ENCODE assay signal across 25 mouse cellular contexts in the genomic region with DNA sequence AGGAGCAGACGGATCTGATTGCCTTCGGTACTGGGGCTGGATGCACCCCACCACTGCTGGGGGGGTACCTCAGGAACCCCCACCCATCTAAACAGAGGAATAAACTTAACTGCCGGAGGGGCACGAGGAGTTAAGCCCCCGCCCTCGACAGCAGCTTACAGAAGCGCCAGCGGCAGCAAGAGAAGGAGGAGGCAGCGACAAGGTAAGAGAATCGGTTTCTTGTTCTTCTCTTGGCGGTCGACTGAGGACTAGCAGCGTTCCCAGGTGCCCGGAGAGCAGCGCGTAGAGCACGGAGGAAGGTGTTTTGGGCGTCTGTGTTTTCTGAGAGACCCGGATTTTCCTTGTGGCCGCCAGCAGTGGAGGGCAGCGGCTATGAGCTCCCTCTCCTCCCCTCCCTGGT. TPM values are rescaled to one million over a fixed set of nuclear protein-coding genes. Genes with fewer than 3 reads are reported as not detected.
A peak's percentile ranks its signal among the peaks of the same experiment; 100 is the strongest.
DNase-seq lines count a peak whose midpoint lies in the region; ATAC-seq and TF ChIP-seq lines count a peak whose summit lies in the region.
"Had no signal": no experiment of that assay in that cellular context is flagged by ENCODE, and none has a peak within 500 bp of the region (broad histone marks: within the 10 kb centered on the region; RNA-seq: fewer than 3 reads in every experiment).

No protein-coding gene starts in this region.

- H3K9ac ChIP-seq in neural tube, embryonic 11.5 days (ENCODE audit: low read length), result peak overlapping the region; percentile 100
- no peak overlapping the region for H3K9ac ChIP-seq in limb, embryonic 14.5 days (ENCODE audit: low read depth, low read length, severe bottlenecking)
- H3K9ac ChIP-seq in midbrain, embryonic 14.5 days (replicated peaks; ENCODE audit: low read length), result no peak overlapping the region
- H3K9ac ChIP-seq: heart, embryonic 15.5 days; liver, embryonic 12.5 days had no signal

- no peaks in the 10 kb centered on the region for H3K36me3 ChIP-seq in neural tube, embryonic 11.5 days (ENCODE audit: control insufficient read depth, insufficient read depth, low read length)
- H3K36me3 ChIP-seq in limb, embryonic 14.5 days (ENCODE audit: control insufficient read depth, insufficient read depth, low read length), result no peaks in the 10 kb centered on the region
- no peaks in the 10 kb centered on the region for H3K36me3 ChIP-seq in midbrain, embryonic 14.5 days (ENCODE audit: control insufficient read depth, insufficient read depth, low read length)
- H3K36me3 ChIP-seq: heart, embryonic 15.5 days; liver, embryonic 12.5 days had no signal

- peak overlapping the region; percentile 90 for H3K4me2 ChIP-seq in neural tube, embryonic 11.5 days (ENCODE audit: low read depth)
- peak overlapping the region; percentile 34 for H3K4me2 ChIP-seq in limb, embryonic 14.5 days (replicated peaks; ENCODE audit: low read depth, low read length, severe bottlenecking)
- H3K4me2 ChIP-seq in midbrain, embryonic 14.5 days (ENCODE audit: low read length), result no peak overlapping the region
- H3K4me2 ChIP-seq: heart, embryonic 15.5 days; liver, embryonic 12.5 days had no signal

- no peaks in the 10 kb centered on the region for H3K9me3 ChIP-seq in neural tube, embryonic 11.5 days (ENCODE audit: control insufficient read depth, low read length)
- no peaks in the 10 kb centered on the region for H3K9me3 ChIP-seq in limb, embryonic 14.5 days (ENCODE audit: control insufficient read depth, low read length)
- no peaks in the 10 kb centered on the region for H3K9me3 ChIP-seq in midbrain, embryonic 14.5 days (ENCODE audit: control insufficient read depth, low read length)
- H3K9me3 ChIP-seq: heart, embryonic 15.5 days; liver, embryonic 12.5 days had no signal

- 0 out of 2 replicates have a peak, but pooled peaks cover 2% of the 10 kb centered on the region for H3K4me1 ChIP-seq in neural tube, embryonic 11.5 days (ENCODE audit: control insufficient read depth, insufficient read depth, low read length)
- H3K4me1 ChIP-seq in limb, embryonic 14.5 days (ENCODE audit: control insufficient read depth, insufficient read depth, low read length), result peaks cover 5% of the 10 kb centered on the region; the same call in 1 of the 2 replicates
- no peaks in the 10 kb centered on the region for H3K4me1 ChIP-seq in midbrain, embryonic 14.5 days (ENCODE audit: control insufficient read depth, insufficient read depth, low read length)
- H3K4me1 ChIP-seq: liver, embryonic 12.5 days had no signal

- peak overlapping the region; percentile 83 for H3K27ac ChIP-seq in neural tube, embryonic 11.5 days (ENCODE audit: low read depth, low read length)
- H3K27ac ChIP-seq in limb, embryonic 14.5 days (replicated peaks; ENCODE audit: low read depth, low read length), result no peak overlapping the region
- H3K27ac ChIP-seq in midbrain, embryonic 14.5 days (replicated peaks; ENCODE audit: low read depth, low read length), result no peak overlapping the region
- H3K27ac ChIP-seq: heart, adult 2 months; heart, embryonic 15.5 days; hindbrain, postnatal 0 days; liver, embryonic 12.5 days had no signal

- ATAC-seq in neural tube, embryonic 11.5 days (ENCODE audit: insufficient read depth, low FRiP score, low TSS enrichment), result no peak
- no peak for ATAC-seq in limb, embryonic 14.5 days (ENCODE audit: low FRiP score, low read depth)
- ATAC-seq in midbrain, embryonic 14.5 days (ENCODE audit: low FRiP score, low TSS enrichment), result no peak
- ATAC-seq: hindbrain, postnatal 0 days; liver, embryonic 12.5 days had no signal

- H3K4me3 ChIP-seq in neural tube, embryonic 11.5 days (ENCODE audit: low read depth, low read length), result peak overlapping the region; percentile 95
- H3K4me3 ChIP-seq in limb, embryonic 14.5 days (replicated peaks; ENCODE audit: low read length), result peak overlapping the region; percentile 25
- H3K4me3 ChIP-seq in midbrain, embryonic 14.5 days (replicated peaks; ENCODE audit: low read depth, low read length), result no peak overlapping the region
- H3K4me3 ChIP-seq: heart, adult 2 months; heart, embryonic 15.5 days; liver, embryonic 12.5 days had no signal

- peaks cover 78% of the 10 kb centered on the region for H3K27me3 ChIP-seq in neural tube, embryonic 11.5 days (ENCODE audit: control insufficient read depth, insufficient read depth, low read length)
- peaks cover 91% of the 10 kb centered on the region for H3K27me3 ChIP-seq in limb, embryonic 14.5 days (ENCODE audit: control insufficient read depth, insufficient read depth, low read length)
- peaks cover 98% of the 10 kb centered on the region for H3K27me3 ChIP-seq in midbrain, embryonic 14.5 days (ENCODE audit: control insufficient read depth, insufficient read depth, low read length)

- no peak for TF ChIP-seq POLR2A in limb, embryonic 14.5 days (IDR thresholded peaks at IDR 0.05; ENCODE audit: borderline replicate concordance, extremely low read depth, insufficient read depth, insufficient read length)

- WGBS in neural tube, embryonic 11.5 days, result under 1% methylated on average over 21 of the region's 21 CpGs
- 4% methylated on average over 20 of the region's 21 CpGs for WGBS in limb, embryonic 14.5 days
- under 1% methylated on average over 21 of the region's 21 CpGs for WGBS in midbrain, embryonic 14.5 days

- DNase-seq in kidney, adult 18-20 months, result peak; percentile 49
- DNase-seq in kidney, postnatal 36 days, result no peak
- peak; percentile 56 for DNase-seq in neural tube, embryonic 11.5 days (ENCODE audit: low spot score)
- no peak for DNase-seq in neural tube, embryonic 10.5 days (ENCODE audit: extremely low spot score, low spot score)
- no peak for DNase-seq in limb, embryonic 14.5 days (ENCODE audit: low spot score)
- no peak for DNase-seq in left cerebral cortex, adult 18-20 months (ENCODE audit: low spot score in 2 of 2)
- DNase-seq in thymus, postnatal 14 days, result no peak
- no peak for DNase-seq in midbrain, embryonic 14.5 days
- DNase-seq: cerebellum, adult 2 months; gastrocnemius, postnatal 14 days; heart, adult 2 months; lung, adult 2 months; lung, postnatal 36 days; retina, postnatal 1 day; right cerebral cortex, postnatal 4 days; thymus, adult 2 months had no signal

RNA-seq across cellular contexts. Expression of gene Hoxc9, which starts 4.0 kb away (rescaled TPM):
- 36.1 and 40.0 TPM in 2 replicates for polyA plus RNA-seq in neural tube, embryonic 11.5 days (2014; fragmentation: Nextera tagmentation; extraction: Ambion mirVana)
- polyA plus RNA-seq in limb, embryonic 14.5 days (2012; rRNA removed), result 2.1 TPM in 2 replicates
- polyA plus RNA-seq in limb, embryonic 14.5 days (2014; fragmentation: Nextera tagmentation; extraction: Ambion mirVana), result 1.1 and 1.3 TPM in 2 replicates
- not detected for total RNA-seq in left cerebral cortex, adult 18-20 months (2021)
- polyA plus RNA-seq in midbrain, embryonic 14.5 days (2014; fragmentation: Nextera tagmentation; extraction: Ambion mirVana), result not detected in 2 replicates
- total RNA-seq: heart, adult 2 months; hematopoietic stem cell, adult 5-6 weeks; hindbrain, postnatal 0 days; layer of hippocampus, postnatal 14 days; left cerebral cortex, postnatal 14 days; monocyte, adult 5-6 weeks had no signal
- polyA plus RNA-seq: cerebellum, adult 2 months; forebrain, embryonic 11.5 days; heart, adult 2 months; heart, embryonic 15.5 days; hindbrain, postnatal 0 days; liver, embryonic 12.5 days; lung, adult 2 months; stomach, embryonic 16.5 days had no signal

RNA-seq across cellular contexts. Expression of gene Hoxc5, which starts 5.0 kb away (rescaled TPM):
- polyA plus RNA-seq in neural tube, embryonic 11.5 days (2014; fragmentation: Nextera tagmentation; extraction: Ambion mirVana), result 36.3 and 37.3 TPM in 2 replicates
- polyA plus RNA-seq in limb, embryonic 14.5 days (2012; rRNA removed), result 7.6 and 9.0 TPM in 2 replicates
- polyA plus RNA-seq in limb, embryonic 14.5 days (2014; fragmentation: Nextera tagmentation; extraction: Ambion mirVana), result 2.6 and 3.5 TPM in 2 replicates
- total RNA-seq in left cerebral cortex, adult 18-20 months (2021), result not detected
- 0.12 TPM in 1 of 2 replicates, not detected in the other for polyA plus RNA-seq in midbrain, embryonic 14.5 days (2014; fragmentation: Nextera tagmentation; extraction: Ambion mirVana)
- total RNA-seq: heart, adult 2 months; hematopoietic stem cell, adult 5-6 weeks; layer of hippocampus, postnatal 14 days; left cerebral cortex, postnatal 14 days; monocyte, adult 5-6 weeks had no signal
- polyA plus RNA-seq: forebrain, embryonic 11.5 days had no signal

RNA-seq across cellular contexts. Expression of gene Hoxc10, which starts 5.7 kb away (rescaled TPM):
- polyA plus RNA-seq in neural tube, embryonic 11.5 days (2014; fragmentation: Nextera tagmentation; extraction: Ambion mirVana), result 58.3 and 60.4 TPM in 2 replicates
- 9.7 and 14.3 TPM in 2 replicates for polyA plus RNA-seq in limb, embryonic 14.5 days (2012; rRNA removed)
- polyA plus RNA-seq in limb, embryonic 14.5 days (2014; fragmentation: Nextera tagmentation; extraction: Ambion mirVana), result 5.8 and 6.0 TPM in 2 replicates
- total RNA-seq in left cerebral cortex, adult 18-20 months (2021), result not detected
- not detected in 2 replicates for polyA plus RNA-seq in midbrain, embryonic 14.5 days (2014; fragmentation: Nextera tagmentation; extraction: Ambion mirVana)
- total RNA-seq: heart, adult 2 months; hematopoietic stem cell, adult 5-6 weeks; hindbrain, postnatal 0 days; layer of hippocampus, postnatal 14 days; left cerebral cortex, postnatal 14 days; monocyte, adult 5-6 weeks had no signal
- polyA plus RNA-seq: cerebellum, adult 2 months; forebrain, embryonic 11.5 days; heart, adult 2 months; heart, embryonic 15.5 days; hindbrain, postnatal 0 days; liver, embryonic 12.5 days; lung, adult 2 months had no signal

RNA-seq across cellular contexts. Expression of gene Hoxc11, which starts 18.0 kb away (rescaled TPM):
- polyA plus RNA-seq in neural tube, embryonic 11.5 days (2014; fragmentation: Nextera tagmentation; extraction: Ambion mirVana), result 1.9 and 2.0 TPM in 2 replicates
- polyA plus RNA-seq in limb, embryonic 14.5 days (2012; rRNA removed), result 7.4 and 7.6 TPM in 2 replicates
- 1.4 TPM in 2 replicates for polyA plus RNA-seq in limb, embryonic 14.5 days (2014; fragmentation: Nextera tagmentation; extraction: Ambion mirVana)
- total RNA-seq in left cerebral cortex, adult 18-20 months (2021), result not detected
- not detected in 2 replicates for polyA plus RNA-seq in midbrain, embryonic 14.5 days (2014; fragmentation: Nextera tagmentation; extraction: Ambion mirVana)
- total RNA-seq: heart, adult 2 months; hematopoietic stem cell, adult 5-6 weeks; hindbrain, postnatal 0 days; layer of hippocampus, postnatal 14 days; left cerebral cortex, postnatal 14 days; monocyte, adult 5-6 weeks had no signal
- polyA plus RNA-seq: cerebellum, adult 2 months; forebrain, embryonic 11.5 days; heart, adult 2 months; heart, embryonic 15.5 days; hindbrain, postnatal 0 days; liver, embryonic 12.5 days; lung, adult 2 months; stomach, embryonic 16.5 days had no signal

RNA-seq across cellular contexts. Expression of gene Hoxc8, which starts 18.2 kb away (rescaled TPM):
- 63.7 and 67.1 TPM in 2 replicates for polyA plus RNA-seq in neural tube, embryonic 11.5 days (2014; fragmentation: Nextera tagmentation; extraction: Ambion mirVana)
- polyA plus RNA-seq in limb, embryonic 14.5 days (2012; rRNA removed), result 3.5 and 3.9 TPM in 2 replicates
- 1.9 TPM in 2 replicates for polyA plus RNA-seq in limb, embryonic 14.5 days (2014; fragmentation: Nextera tagmentation; extraction: Ambion mirVana)
- total RNA-seq in left cerebral cortex, adult 18-20 months (2021), result not detected
- not detected in 2 replicates for polyA plus RNA-seq in midbrain, embryonic 14.5 days (2014; fragmentation: Nextera tagmentation; extraction: Ambion mirVana)
- total RNA-seq: heart, adult 2 months; hematopoietic stem cell, adult 5-6 weeks; layer of hippocampus, postnatal 14 days; left cerebral cortex, postnatal 14 days; monocyte, adult 5-6 weeks had no signal
- polyA plus RNA-seq: cerebellum, adult 2 months; forebrain, embryonic 11.5 days; heart, adult 2 months; heart, embryonic 15.5 days; hindbrain, postnatal 0 days; lung, adult 2 months had no signal

Comparison
In these comparisons a context has a peak if more than half of its experiments do, and no peak if none do; other contexts are left out.
1. DNase-seq: peak in kidney, adult 18-20 months (single experiment) and neural tube, embryonic 11.5 days (single experiment); none in kidney, postnatal 36 days (0 of 2), neural tube, embryonic 10.5 days (single experiment), limb, embryonic 14.5 days (single experiment), left cerebral cortex, adult 18-20 months (0 of 2), thymus, postnatal 14 days (single experiment) and midbrain, embryonic 14.5 days (single experiment).
2. RNA of gene Hoxc9, which starts 4.0 kb away (polyA plus RNA-seq): 36.1 to 40.0 TPM in neural tube, embryonic 11.5 days; 1.1 to 2.1 TPM in limb, embryonic 14.5 days and not detected in midbrain, embryonic 14.5 days; every median in the first group is over 10 times any median in the second.